Mouse (Mus musculus) gastrocnemius, adult 2 months (tissue): ENCODE measurements around the gene Hspe1. TPM values are rescaled to one million over a fixed set of nuclear protein-coding genes. Genes with fewer than 3 reads are reported as not detected.
A peak's percentile ranks its signal among the peaks of the same experiment; 100 is the strongest.
"Not testable (repeated sequence)": the region's sequence is repeated elsewhere in the genome, so short reads cannot be mapped to it uniquely, and the experiment has no call there.

ENCODE experiments used
- DNase-seq: peaks from one replicate; pipeline ENCODE4 v3.0.0; 2022
- H3K27ac ChIP-seq: fragments of 200-600 bp; 2 replicates; pipeline ENCODE4 v1.8.1; 2022; ENCODE audit warnings: mild to moderate bottlenecking
- H3K4me3 ChIP-seq: fragments of 200-600 bp; 2 replicates; pipeline ENCODE4 v1.8.1; 2022; ENCODE audit warnings: mild to moderate bottlenecking, moderate library complexity
- CTCF ChIP-seq: fragments of 200-600 bp; IDR thresholded peaks from 2 replicates; pipeline ENCODE4 v1.8.1; 2022; ENCODE audit warnings: antibody characterized with exemption, mild to moderate bottlenecking, moderate library complexity
- intact Hi-C: fragments of 180-260 bp; cut with DNase I; formaldehyde crosslinking; loops from one replicate; pipeline ENCODE4 v1.15.1; 2025
- total RNA-seq, 2 experiments: library from RNA; stranded (reverse); gene quantifications; 2 replicates each; pipeline ENCODE4 v1.2.3; 2021

Hspe1 gene
- total RNA-seq, 2 experiments from 2014 or later = 77.1 to 120 TPM

DNA sequence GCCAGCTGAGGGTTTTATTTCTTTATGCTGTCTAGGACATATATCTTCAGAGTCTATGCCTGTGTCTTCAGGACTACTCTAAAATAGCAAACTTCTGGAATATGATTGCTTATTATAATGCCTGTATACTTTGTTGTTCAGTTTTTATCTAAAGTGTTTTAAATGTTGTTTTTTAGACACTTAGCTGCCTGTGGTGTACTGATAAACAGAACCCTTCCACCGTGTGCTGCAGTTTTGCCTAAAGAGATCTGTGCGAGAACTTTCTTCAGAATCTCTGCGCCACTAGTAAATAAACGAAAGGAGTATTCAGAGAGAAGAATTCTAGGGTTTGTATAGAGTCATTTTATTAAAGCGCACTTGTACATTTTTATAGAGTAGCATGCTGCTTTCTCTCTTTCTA, 26.8 kb upstream of the Hspe1 start:
- no peak for TF ChIP-seq CTCF
- no peak overlapping the region for H3K27ac ChIP-seq
- intact Hi-C loops = no loop called here
- DNase-seq = no peak
- H3K4me3 ChIP-seq = no peak overlapping the region

DNA sequence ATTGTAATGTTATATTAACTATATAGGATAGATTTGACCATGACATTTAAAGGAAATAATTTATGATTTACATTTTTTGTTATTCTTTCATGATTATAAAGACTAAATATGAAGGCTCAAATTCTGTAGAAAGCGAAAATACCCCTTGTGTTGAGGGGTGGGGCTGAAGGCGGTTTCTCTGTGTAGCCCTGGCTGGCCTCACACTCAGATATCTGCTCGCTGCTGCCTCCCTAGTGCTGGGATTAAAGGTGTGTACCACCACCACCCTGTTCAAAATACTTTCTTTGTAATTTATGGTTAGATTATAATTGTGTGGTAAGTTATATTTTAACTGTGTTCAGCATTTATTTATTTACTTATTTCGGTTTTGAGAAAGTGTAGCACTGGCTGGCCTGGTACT, 26.2 kb upstream of the Hspe1 start:
- no peak for TF ChIP-seq CTCF

DNA sequence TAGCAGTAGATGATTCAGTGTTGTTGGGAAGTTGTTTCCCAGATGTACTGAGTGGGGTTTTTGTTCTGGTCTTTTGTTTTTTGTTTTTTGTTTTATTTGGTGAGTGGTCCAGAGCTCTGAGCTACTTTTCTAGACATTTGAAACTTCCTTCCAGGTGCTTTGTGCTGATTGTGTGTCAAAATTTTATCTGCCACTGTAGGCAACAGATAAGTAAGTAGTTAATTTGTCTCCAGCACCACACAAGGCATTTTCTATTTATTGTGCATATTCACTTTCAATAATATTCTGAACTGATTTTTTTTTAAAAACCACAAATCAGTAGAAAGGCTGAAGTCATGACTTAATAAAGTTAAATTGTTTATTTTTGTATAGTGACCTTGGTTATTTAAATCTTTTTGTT, 15.6 kb upstream of the Hspe1 start:
- intact Hi-C loops, H3K27ac ChIP-seq, DNase-seq, H3K4me3 ChIP-seq: not testable (repeated sequence)

More for the DNA sequence above, 26.2 kb upstream of the Hspe1 start:
- intact Hi-C loops = no loop called here
- DNase-seq = no peak
- H3K27ac ChIP-seq = no peak overlapping the region
- no peak overlapping the region for H3K4me3 ChIP-seq

DNA sequence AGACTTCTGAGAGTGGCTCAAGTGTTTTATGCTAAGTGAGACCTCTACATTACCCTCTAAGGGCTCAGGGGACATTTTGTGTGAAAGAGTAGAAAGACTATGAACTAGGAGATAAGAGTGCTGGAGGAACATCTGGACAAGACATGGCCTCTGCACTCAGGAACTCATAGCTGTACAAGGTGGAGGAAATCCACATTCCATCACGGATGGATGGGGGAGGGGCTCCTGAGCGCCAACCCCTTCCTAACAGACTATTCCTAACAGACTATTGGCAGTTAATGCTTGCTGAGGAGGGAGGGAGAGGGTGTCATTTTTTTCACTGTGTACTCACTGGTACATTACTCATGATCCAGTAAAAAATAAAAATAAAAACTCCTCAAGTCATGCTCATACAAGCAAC, 13.2 kb upstream of the Hspe1 start:
- no peak for DNase-seq
- no peak for TF ChIP-seq CTCF
- Histone ChIP-seq H3K4me3 (no peak overlapping the region), H3K27ac (peak overlapping the region; percentile 56)
- intact Hi-C loops = no loop called here

DNA sequence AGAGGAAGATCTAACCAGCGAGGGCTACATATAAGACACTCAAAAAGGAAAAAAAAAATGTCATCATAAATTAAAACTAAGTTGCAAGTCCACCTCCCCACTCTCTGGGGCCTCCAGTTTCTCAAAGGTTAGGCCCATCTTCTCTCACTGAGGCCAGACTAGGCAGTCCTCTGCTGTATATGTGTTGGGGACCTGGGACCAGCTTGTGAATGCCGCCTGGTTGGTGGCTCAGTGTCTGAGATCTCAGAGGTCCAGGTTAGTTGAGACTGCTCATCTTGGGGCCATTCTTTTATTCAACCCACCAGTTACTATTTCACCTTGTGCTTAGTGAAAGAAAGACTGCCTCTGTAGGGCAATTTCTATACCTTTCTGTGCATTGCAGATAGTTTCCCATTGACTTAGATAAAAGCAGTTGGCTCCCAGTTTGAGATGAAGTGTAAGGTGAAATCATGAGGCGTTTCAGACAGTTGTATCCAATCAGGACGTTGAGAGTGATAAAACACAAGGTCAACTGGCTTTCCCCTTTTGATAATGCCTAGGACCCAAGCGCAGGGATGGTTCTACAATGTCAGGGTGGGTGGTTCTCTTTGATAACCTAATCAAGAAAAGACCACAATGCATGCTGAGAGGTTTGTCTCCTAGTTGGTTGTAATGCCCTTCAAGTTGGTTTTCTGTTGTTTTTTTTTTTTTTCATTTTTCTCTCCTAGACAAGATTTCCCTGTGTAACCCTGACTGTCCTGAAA, 12.1 kb upstream of the Hspe1 start:
- Histone ChIP-seq H3K27ac (peak overlapping the region; percentile 56), H3K4me3 (no peak overlapping the region)
- TF ChIP-seq CTCF = no peak
- intact Hi-C loops = no loop called here
- DNase-seq = no peak

DNA sequence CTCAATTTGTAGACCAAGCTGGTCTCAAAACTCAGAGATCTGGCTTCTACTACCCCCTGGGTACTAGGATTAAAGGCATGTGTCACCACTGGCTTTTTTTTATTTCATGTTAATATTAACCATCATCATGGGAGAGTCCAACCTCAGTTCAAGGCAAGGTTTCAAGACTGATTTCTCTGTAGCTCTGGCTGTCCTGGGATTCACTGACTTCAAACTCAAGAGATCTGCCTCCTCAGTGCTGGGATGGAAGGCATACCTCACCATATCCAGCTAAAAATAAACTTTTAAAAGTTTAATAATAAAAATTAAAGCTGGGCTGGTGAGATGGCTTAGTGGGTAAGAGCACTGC, 11.6 kb upstream of the Hspe1 start:
- no peak for TF ChIP-seq CTCF
- Histone ChIP-seq H3K27ac (no peak overlapping the region; the same call in 1 of the 2 replicates), H3K4me3 (no peak overlapping the region)
- intact Hi-C loops = no loop called here
- no peak for DNase-seq

DNA sequence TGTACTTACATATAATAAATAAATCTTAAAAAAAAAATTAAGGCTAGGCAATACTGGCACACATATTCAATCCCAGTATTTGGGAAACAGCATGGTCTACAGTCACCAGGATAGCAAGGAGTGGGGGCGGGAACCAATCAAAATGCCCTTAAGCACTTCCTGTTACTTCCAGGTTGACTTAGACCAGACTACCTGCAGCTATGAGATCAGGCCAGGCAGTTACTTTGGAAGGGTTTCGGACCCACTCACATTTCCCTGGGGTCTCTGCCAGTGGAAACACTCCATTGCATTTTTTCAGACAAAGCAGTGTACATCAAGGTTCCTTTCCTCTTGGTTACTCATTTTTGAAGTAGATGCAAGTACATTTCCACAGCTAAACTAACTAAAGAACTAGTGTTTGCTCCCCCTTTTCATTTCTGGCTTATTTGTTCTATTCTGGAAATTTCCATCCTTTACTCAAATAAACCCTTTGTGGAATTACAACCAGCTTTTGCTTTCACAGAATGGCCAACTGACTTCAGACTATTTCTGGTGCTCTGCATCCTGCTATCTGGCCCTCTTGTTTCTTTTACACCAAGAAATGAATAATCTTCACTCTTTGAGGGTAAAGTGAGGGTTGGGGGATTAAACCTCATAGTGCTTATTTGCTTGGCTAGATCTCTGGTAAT, 10.9 kb upstream of the Hspe1 start:
- H3K27ac ChIP-seq = no peak overlapping the region
- no peak overlapping the region for H3K4me3 ChIP-seq
- no peak for TF ChIP-seq CTCF
- intact Hi-C loops = no loop called here
- no peak for DNase-seq

DNA sequence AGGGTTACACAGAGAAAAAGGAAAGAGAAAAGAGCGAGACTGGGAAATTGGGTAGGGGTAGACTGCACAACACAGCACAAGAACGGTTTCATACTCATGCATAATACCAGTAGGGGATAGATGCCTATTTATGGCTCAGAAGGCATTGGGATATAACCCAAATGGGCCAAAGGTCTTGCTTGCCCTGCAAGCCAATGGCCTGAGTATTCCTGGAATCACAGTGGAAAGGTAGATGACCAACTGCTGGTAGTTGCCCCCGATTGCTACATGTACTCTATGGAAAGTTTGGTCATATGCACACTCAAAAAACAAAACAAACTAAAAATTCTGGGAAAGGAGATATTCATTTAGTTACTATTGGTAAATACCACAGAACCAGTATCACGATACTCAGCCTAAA, 8.3 kb upstream of the Hspe1 start:
- intact Hi-C loops = no loop called here
- DNase-seq = no peak

DNA sequence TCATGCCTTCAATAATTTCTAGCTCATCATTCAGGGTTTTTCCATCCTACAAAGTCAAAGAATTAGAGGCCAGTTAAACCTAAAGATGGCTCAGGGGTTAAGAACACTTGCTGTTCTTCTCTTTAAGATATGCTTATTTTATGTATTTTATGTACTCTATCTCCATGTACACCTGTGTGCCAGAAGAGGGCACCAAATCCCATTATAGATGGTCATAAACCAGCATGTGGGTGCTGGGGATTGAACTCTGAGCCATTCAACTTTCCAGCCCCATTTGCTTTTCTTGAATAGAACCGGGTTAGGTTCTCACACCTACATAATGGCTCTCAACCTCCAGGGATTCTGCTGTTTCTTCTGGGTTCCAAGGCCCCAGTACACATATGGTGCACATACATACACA, 5.8 kb upstream of the Hspe1 start:
- Histone ChIP-seq H3K4me3 (no peak overlapping the region), H3K27ac (no peak overlapping the region)
- DNase-seq = no peak
- intact Hi-C loops = no loop called here
- peak; percentile 39 for TF ChIP-seq CTCF

More for the DNA sequence above, 8.3 kb upstream of the Hspe1 start:
- H3K27ac ChIP-seq = peak overlapping the region; percentile 68
- no peak for TF ChIP-seq CTCF
- H3K4me3 ChIP-seq = peak overlapping the region; percentile 9; the same call in 1 of the 2 replicates

DNA sequence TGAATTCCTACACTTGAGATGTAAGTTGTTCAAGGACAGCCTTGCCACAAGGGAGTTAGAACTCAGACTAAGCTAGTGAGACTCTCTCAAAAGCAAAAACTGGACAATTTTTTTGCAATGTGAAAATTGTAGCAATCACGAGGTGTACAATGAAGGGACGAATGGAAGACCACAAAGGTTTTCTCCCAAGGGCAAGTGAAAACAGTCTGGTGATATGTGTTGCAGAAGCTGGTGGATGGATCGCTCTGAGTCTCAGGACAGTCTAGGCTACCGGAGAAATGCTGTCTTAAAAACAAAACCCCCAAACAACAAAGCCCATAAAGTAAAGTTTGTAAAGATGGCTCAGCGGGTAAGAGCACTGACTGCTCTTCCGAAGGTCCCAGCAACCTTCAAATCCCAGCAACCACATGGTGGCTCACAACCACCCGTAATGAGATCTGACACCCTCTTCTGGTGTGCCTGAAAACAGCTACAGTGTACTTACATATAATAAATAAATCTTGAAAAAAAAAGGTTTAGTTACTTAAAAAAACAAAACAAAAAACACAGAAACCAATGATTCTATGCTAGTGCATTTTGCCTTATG, 2.1 kb upstream of the Hspe1 start:
- Histone ChIP-seq H3K4me3 (peak overlapping the region; percentile 92), H3K27ac (peak overlapping the region; percentile 99; the same call in 1 of the 2 replicates)
- TF ChIP-seq CTCF = no peak
- intact Hi-C loops = loop anchor here (2.0 kb wide), 2 partner anchors 33 to 59 kb away; partner anchors contain the start of genes Coq10b and Sf3b1
- DNase-seq = no peak

DNA sequence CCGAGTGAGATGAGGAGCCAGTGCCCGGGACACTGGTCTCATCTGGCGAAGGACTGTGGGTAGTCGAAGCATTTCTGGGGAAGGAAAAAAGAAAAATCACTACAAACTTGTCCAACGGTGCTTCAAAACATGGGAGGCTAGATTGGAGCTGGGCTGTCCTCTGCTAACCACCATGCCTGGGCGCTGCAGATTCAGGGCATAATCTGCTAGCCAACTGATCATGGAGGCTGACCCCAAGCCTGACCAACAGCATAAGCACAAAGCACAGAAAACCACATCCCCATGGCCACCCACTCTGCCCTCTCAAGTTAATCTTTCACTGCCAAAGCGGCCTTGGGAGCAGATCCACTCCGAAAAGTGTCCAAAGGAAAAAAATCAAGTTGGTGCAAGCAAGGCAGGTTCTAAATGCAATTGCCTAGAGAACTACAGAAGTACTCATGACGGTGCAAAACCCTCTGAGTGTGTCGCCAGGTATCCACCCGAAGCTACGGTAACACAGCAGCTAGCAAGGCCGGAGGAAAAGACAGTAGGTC, 998 bp upstream of the Hspe1 start:
- DNase-seq = peak; percentile 22
- TF ChIP-seq CTCF = no peak
- intact Hi-C loops = loop anchor here (2.0 kb wide), 2 partner anchors 34 to 60 kb away; partner anchors contain the start of genes Coq10b and Sf3b1
- Histone ChIP-seq H3K4me3 (peak overlapping the region; percentile 92), H3K27ac (peak overlapping the region; percentile 99)

DNA sequence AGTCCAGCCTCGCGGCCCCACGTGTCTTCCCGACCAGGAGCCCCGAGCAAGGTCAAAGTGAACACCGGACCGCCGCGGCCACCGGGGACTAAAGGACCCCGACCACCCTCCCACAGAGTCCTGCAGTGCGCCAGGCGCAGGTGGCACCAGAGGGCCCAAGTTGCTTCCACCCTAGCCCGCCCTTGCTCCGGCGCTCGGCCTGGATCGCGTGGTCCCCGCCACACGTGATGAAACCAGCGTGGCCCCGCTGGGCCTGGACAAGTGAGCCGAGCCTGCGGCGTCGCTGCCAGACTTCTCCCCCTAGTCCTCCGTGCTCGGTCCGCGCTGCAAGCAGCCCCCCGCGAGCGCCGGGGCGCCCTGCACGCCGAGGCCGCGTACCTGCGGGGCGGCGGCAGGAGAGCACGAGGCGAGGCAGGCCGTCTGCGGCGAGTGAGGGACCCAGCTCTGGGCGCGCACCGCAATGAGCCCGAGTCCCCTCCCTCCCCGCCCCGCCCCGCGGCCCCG, 479 bp upstream of the Hspe1 start:
- intact Hi-C loops = loop anchor here (2.0 kb wide), 2 partner anchors 35 to 61 kb away; partner anchors contain the start of genes Coq10b and Sf3b1
- Histone ChIP-seq H3K27ac (peak overlapping the region; percentile 99), H3K4me3 (peak overlapping the region; percentile 92)
- DNase-seq = peak; percentile 88
- TF ChIP-seq CTCF = no peak
